Mouse (Mus musculus): ENCODE measurements around the gene Itga9. TPM values are rescaled to one million over a fixed set of nuclear protein-coding genes. Genes with fewer than 3 reads are reported as not detected.

Itga9 gene
- polyA plus RNA-seq, 1 experiment, result 0.14 TPM

DNA sequence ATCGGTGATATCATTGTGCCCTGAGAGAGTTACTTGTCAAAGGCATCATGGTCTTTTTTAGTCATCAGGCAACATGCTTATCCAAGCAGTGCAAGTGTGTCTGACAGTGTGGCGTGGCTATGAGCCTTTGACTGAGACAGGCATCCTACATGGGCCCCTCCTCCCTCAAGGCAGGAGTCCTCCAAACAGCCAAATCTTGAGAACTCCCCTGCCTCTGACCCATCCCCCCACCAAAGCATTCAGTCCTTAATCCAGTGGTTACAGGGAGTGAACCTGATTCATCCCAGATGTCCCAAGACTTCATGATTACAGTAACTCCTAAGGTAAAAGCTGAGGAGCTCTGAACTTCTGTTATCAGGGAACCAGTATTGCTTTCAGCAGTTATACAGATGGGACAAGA, 188.2 kb downstream of the Itga9 start:
- H3ac ChIP-seq (ENCODE audit: control insufficient read depth, insufficient read length), result no peak overlapping the region
- H3K4me2 ChIP-seq (ENCODE audit: low read depth), result no peak overlapping the region
- no peaks in the 10 kb centered on the region for H3K36me3 ChIP-seq (ENCODE audit: control insufficient read depth, insufficient read depth)
- no peaks in the 10 kb centered on the region for H3K79me2 ChIP-seq (ENCODE audit: control insufficient read depth, insufficient read depth)
- H3K4me3 ChIP-seq, result no peak overlapping the region
- TF ChIP-seq POLR2AphosphoS2 (IDR thresholded peaks at IDR 0.05; ENCODE audit: insufficient read length, low read depth) (no peak), USF1 (IDR thresholded peaks at IDR 0.05; ENCODE audit: low read depth) (no peak), E2F4 (IDR thresholded peaks at IDR 0.05; ENCODE audit: insufficient read depth) (no peak), SRF (IDR thresholded peaks at IDR 0.05; ENCODE audit: control insufficient read depth, insufficient read length, low read depth) (no peak), TCF3 (IDR thresholded peaks at IDR 0.05; ENCODE audit: insufficient read length, low read depth) (no peak), TCF12 (IDR thresholded peaks at IDR 0.05; ENCODE audit: insufficient read depth, poor library complexity, severe bottlenecking) (no peak), MYOG (IDR thresholded peaks at IDR 0.05; ENCODE audit: control insufficient read depth in 1 of 3, insufficient read depth in 1 of 3, insufficient read length in 2 of 3, low read depth in 2 of 3) (no peak)
- no peaks in the 10 kb centered on the region for H3K27me3 ChIP-seq (ENCODE audit: control insufficient read depth, insufficient read depth, insufficient read length)

DNA sequence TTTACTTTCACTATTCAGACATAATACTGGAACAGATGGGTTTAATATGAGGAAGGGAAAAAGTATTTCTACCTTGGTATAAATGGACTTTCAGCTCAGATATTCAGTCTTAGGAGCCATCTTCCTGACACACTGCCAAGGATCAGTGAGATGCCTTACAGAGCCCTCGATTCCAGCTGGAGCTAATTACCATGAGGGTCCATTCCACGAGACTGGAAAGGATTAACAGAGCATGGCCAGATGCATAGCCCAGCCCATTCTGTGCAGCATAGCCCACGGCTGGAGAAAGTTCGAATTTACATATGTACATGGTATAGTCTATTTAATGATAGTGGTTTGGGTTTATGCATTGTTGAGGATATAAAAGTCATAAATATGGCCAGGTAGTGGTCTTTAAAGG, 188.8 kb downstream of the Itga9 start:
- H3K79me2 ChIP-seq (ENCODE audit: control insufficient read depth, insufficient read depth), result no peaks in the 10 kb centered on the region
- no peak overlapping the region for H3ac ChIP-seq (ENCODE audit: control insufficient read depth, insufficient read length)
- no peaks in the 10 kb centered on the region for H3K36me3 ChIP-seq (ENCODE audit: control insufficient read depth, insufficient read depth)
- H3K4me3 ChIP-seq, result no peak overlapping the region
- H3K4me2 ChIP-seq (ENCODE audit: low read depth), result no peak overlapping the region
- no peaks in the 10 kb centered on the region for H3K27me3 ChIP-seq (ENCODE audit: control insufficient read depth, insufficient read depth, insufficient read length)
- TF ChIP-seq MAX (IDR thresholded peaks at IDR 0.05; ENCODE audit: low read depth), result no peak
- no peak for TF ChIP-seq USF1 (IDR thresholded peaks at IDR 0.05; ENCODE audit: low read depth)
- TF ChIP-seq CEBPB (IDR thresholded peaks at IDR 0.05; ENCODE audit: insufficient read depth, poor library complexity, severe bottlenecking), result no peak
- no peak for TF ChIP-seq TCF3 (IDR thresholded peaks at IDR 0.05; ENCODE audit: insufficient read length, low read depth)
- TF ChIP-seq POLR2AphosphoS2 (IDR thresholded peaks at IDR 0.05; ENCODE audit: insufficient read length, low read depth), result no peak
- TF ChIP-seq POLR2A (IDR thresholded peaks at IDR 0.05; ENCODE audit: insufficient read length, low read depth), result no peak
- no peak for TF ChIP-seq SRF (IDR thresholded peaks at IDR 0.05; ENCODE audit: control insufficient read depth, insufficient read length, low read depth)

DNA sequence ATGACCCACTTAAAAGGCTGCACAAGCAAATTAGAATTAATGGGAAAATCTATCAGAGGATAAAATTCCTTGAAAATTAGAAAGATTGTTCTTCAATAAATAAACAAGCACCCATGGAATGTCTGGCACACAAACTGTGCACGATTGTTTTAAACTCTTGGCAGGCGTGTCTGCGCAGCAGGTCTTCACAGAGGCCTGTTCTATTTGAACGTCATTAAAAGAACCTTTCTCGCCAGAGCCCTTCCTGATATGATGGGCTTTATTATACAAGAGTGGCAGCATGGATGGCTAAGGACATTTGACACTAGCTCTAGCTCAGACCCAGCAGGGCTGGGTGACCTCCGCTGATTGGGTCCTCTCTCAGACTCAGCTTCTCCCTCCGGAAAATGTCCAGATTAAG, 192.6 kb downstream of the Itga9 start:
- Histone ChIP-seq H3K4me3 (no peak overlapping the region), H3K79me2 (ENCODE audit: control insufficient read depth, insufficient read depth) (no peaks in the 10 kb centered on the region), H3K27me3 (ENCODE audit: control insufficient read depth, insufficient read depth, insufficient read length) (no peaks in the 10 kb centered on the region), H3ac (ENCODE audit: control insufficient read depth, insufficient read length) (no peak overlapping the region), H3K4me2 (ENCODE audit: low read depth) (no peak overlapping the region), H3K36me3 (ENCODE audit: control insufficient read depth, insufficient read depth) (no peaks in the 10 kb centered on the region)
- TF ChIP-seq CEBPB (IDR thresholded peaks at IDR 0.05; ENCODE audit: insufficient read depth, poor library complexity, severe bottlenecking) (no peak), TCF12 (IDR thresholded peaks at IDR 0.05; ENCODE audit: insufficient read depth, poor library complexity, severe bottlenecking) (no peak), POLR2A (IDR thresholded peaks at IDR 0.05; ENCODE audit: insufficient read length, low read depth) (no peak), MYOD1 (IDR thresholded peaks at IDR 0.05; ENCODE audit: control insufficient read depth in 1 of 3, insufficient read length in 2 of 3, low read depth in 2 of 3) (no peak), E2F4 (IDR thresholded peaks at IDR 0.05; ENCODE audit: insufficient read depth) (no peak), POLR2AphosphoS2 (IDR thresholded peaks at IDR 0.05; ENCODE audit: insufficient read length, low read depth) (no peak)

DNA sequence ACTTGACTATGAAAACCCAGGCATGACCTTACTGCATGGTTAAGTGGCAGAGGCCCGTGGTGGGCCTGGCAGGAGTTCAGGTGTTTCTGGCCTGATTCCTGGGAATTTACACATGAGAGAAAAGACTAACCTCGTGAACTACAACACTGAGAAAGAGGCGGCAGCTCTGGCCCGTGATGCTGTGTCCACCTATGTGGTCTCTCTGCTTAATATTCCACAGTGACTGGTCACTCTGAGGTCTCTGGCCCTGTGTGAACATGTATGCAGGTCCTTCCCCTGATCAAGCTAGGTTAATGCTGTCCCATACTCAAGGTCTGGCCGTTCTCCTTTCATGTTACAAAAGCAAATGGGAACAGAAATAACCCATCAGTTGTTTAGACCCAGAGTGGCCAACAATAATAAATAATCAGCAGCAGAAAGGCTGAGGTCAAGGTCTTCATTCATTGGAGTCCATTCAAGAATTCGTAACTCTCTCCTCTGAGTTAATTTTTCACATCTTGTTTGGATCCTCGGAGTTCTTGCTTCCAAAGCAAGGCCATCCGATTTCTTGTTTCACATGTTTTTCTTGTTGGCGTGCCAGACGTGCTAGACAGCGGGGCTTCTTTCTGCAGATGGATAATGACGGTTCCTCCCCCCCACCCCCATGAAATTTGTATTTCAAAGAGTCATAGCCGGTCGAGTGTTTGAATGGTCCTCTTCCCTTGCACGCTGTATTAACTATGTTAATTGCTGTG, 194.9 kb downstream of the Itga9 start:
- Histone ChIP-seq H3K4me3 (no peak overlapping the region), H3K27me3 (ENCODE audit: control insufficient read depth, insufficient read depth, insufficient read length) (no peaks in the 10 kb centered on the region), H3K4me2 (ENCODE audit: low read depth) (no peak overlapping the region), H3K36me3 (ENCODE audit: control insufficient read depth, insufficient read depth) (no peaks in the 10 kb centered on the region), H3ac (ENCODE audit: control insufficient read depth, insufficient read length) (no peak overlapping the region), H3K79me2 (ENCODE audit: control insufficient read depth, insufficient read depth) (no peaks in the 10 kb centered on the region)
- TF ChIP-seq MYOG (IDR thresholded peaks at IDR 0.05; ENCODE audit: control insufficient read depth in 1 of 3, insufficient read depth in 1 of 3, insufficient read length in 2 of 3, low read depth in 2 of 3), result no peak

DNA sequence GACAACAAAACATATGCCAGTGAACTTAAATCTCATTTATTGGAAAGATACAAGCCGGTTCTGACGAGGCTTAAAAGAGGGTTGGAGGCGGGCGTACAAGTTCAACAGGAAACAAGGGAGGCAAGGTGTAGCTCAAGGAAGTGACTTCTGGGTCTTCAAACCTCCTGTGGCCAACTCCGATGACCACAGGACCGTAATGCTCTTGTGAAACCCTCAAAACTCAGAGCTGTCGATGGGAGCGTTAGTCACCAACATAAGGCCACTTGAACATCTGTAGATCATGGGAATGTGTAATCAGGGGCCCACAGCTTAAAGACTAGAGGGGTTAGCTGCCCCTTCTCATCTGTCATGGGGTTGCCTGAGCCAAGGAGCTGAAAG, 195.4 kb downstream of the Itga9 start:
- no peaks in the 10 kb centered on the region for H3K27me3 ChIP-seq (ENCODE audit: control insufficient read depth, insufficient read depth, insufficient read length)
- TF ChIP-seq MAX (IDR thresholded peaks at IDR 0.05; ENCODE audit: low read depth), result no peak
- TF ChIP-seq USF1 (IDR thresholded peaks at IDR 0.05; ENCODE audit: low read depth), result no peak
- no peak for TF ChIP-seq MYOD1 (IDR thresholded peaks at IDR 0.05; ENCODE audit: control insufficient read depth in 1 of 3, insufficient read length in 2 of 3, low read depth in 2 of 3)
- TF ChIP-seq TCF3 (IDR thresholded peaks at IDR 0.05; ENCODE audit: insufficient read length, low read depth), result no peak
- TF ChIP-seq TCF12 (IDR thresholded peaks at IDR 0.05; ENCODE audit: insufficient read depth, poor library complexity, severe bottlenecking), result no peak
- TF ChIP-seq MYOG (IDR thresholded peaks at IDR 0.05; ENCODE audit: control insufficient read depth in 1 of 3, insufficient read depth in 1 of 3, insufficient read length in 2 of 3, low read depth in 2 of 3), result no peak
- no peak for TF ChIP-seq SRF (IDR thresholded peaks at IDR 0.05; ENCODE audit: control insufficient read depth, insufficient read length, low read depth)
- TF ChIP-seq E2F4 (IDR thresholded peaks at IDR 0.05; ENCODE audit: insufficient read depth), result no peak
- TF ChIP-seq POLR2A (IDR thresholded peaks at IDR 0.05; ENCODE audit: insufficient read length, low read depth), result no peak
- TF ChIP-seq CEBPB (IDR thresholded peaks at IDR 0.05; ENCODE audit: insufficient read depth, poor library complexity, severe bottlenecking), result no peak
- no peak for TF ChIP-seq REST (IDR thresholded peaks at IDR 0.05; ENCODE audit: insufficient read depth, insufficient read length)
- no peak overlapping the region for H3ac ChIP-seq (ENCODE audit: control insufficient read depth, insufficient read length)
- no peak overlapping the region for H3K4me2 ChIP-seq (ENCODE audit: low read depth)
- H3K4me3 ChIP-seq, result no peak overlapping the region
- no peaks in the 10 kb centered on the region for H3K36me3 ChIP-seq (ENCODE audit: control insufficient read depth, insufficient read depth)
- no peaks in the 10 kb centered on the region for H3K79me2 ChIP-seq (ENCODE audit: control insufficient read depth, insufficient read depth)

Measured in myocyte (in vitro differentiated cells).